Mouse (Mus musculus): Measurements from ENCODE around the gene Rasl10b. TPM values are rescaled to one million over a fixed set of nuclear protein-coding genes. Genes with fewer than 3 reads are reported as not detected.

The Rasl10b gene
- polyA plus RNA-seq, 1 experiment = 88.9 TPM

- TF ChIP-seq POLR2A (IDR thresholded peaks at IDR 0.05; ENCODE audit: borderline replicate concordance, extremely low read depth, insufficient read depth, insufficient read length, poor library complexity, severe bottlenecking) = no peak
- no peak for TF ChIP-seq CTCF (IDR thresholded peaks at IDR 0.05; ENCODE audit: borderline replicate concordance, extremely low read depth, insufficient read depth, insufficient read length)
- DNase-seq (ENCODE audit: low read depth) = no peak
Observed at GRCm38 (mm10) chr11:83432533-83432932, 23.6 kb downstream of the Rasl10b start.

GRCm38 (mm10) chr11:83437377-83437776 lies 28.4 kb downstream of the Rasl10b start, which contains the start of gene 1700020L24Rik:
TSS of gene 1700020L24Rik (plus strand) at chr11:83437677.
- no peak for DNase-seq (ENCODE audit: low read depth)
- TF ChIP-seq POLR2A (IDR thresholded peaks at IDR 0.05; ENCODE audit: borderline replicate concordance, extremely low read depth, insufficient read depth, insufficient read length, poor library complexity, severe bottlenecking) = no peak
- TF ChIP-seq CTCF (IDR thresholded peaks at IDR 0.05; ENCODE audit: borderline replicate concordance, extremely low read depth, insufficient read depth, insufficient read length) = no peak

GRCm38 (mm10) chr11:83439426-83440060 lies 30.6 kb downstream of the Rasl10b start:
- no peak for TF ChIP-seq POLR2A (IDR thresholded peaks at IDR 0.05; ENCODE audit: borderline replicate concordance, extremely low read depth, insufficient read depth, insufficient read length, poor library complexity, severe bottlenecking)
- TF ChIP-seq CTCF (IDR thresholded peaks at IDR 0.05; ENCODE audit: borderline replicate concordance, extremely low read depth, insufficient read depth, insufficient read length) = no peak
- DNase-seq (ENCODE audit: low read depth) = no peak

GRCm38 (mm10) chr11:83440081-83441064 lies 31.4 kb downstream of the Rasl10b start:
- peak; percentile 95 for DNase-seq (ENCODE audit: low read depth)
- TF ChIP-seq CTCF (IDR thresholded peaks at IDR 0.05; ENCODE audit: borderline replicate concordance, extremely low read depth, insufficient read depth, insufficient read length) = peak; percentile 98
- peak; percentile 33; the same call in 1 of the 2 replicates for TF ChIP-seq POLR2A (IDR thresholded peaks at IDR 0.05; ENCODE audit: borderline replicate concordance, extremely low read depth, insufficient read depth, insufficient read length, poor library complexity, severe bottlenecking)

- TF ChIP-seq POLR2A (IDR thresholded peaks at IDR 0.05; ENCODE audit: borderline replicate concordance, extremely low read depth, insufficient read depth, insufficient read length, poor library complexity, severe bottlenecking) (no peak), CTCF (IDR thresholded peaks at IDR 0.05; ENCODE audit: borderline replicate concordance, extremely low read depth, insufficient read depth, insufficient read length) (no peak)
- DNase-seq (ENCODE audit: low read depth) = no peak
Observed at GRCm38 (mm10) chr11:83441235-83441634, 32.3 kb downstream of the Rasl10b start.

GRCm38 (mm10) chr11:83442596-83443267 lies 33.8 kb downstream of the Rasl10b start:
- peak; percentile 73 for DNase-seq (ENCODE audit: low read depth)
- no peak for TF ChIP-seq POLR2A (IDR thresholded peaks at IDR 0.05; ENCODE audit: borderline replicate concordance, extremely low read depth, insufficient read depth, insufficient read length, poor library complexity, severe bottlenecking)
- TF ChIP-seq CTCF (IDR thresholded peaks at IDR 0.05; ENCODE audit: borderline replicate concordance, extremely low read depth, insufficient read depth, insufficient read length) = peak; percentile 76; the same call in 1 of the 2 replicates

GRCm38 (mm10) chr11:83443824-83444223 lies 34.9 kb downstream of the Rasl10b start:
- no peak for TF ChIP-seq CTCF (IDR thresholded peaks at IDR 0.05; ENCODE audit: borderline replicate concordance, extremely low read depth, insufficient read depth, insufficient read length)
- TF ChIP-seq POLR2A (IDR thresholded peaks at IDR 0.05; ENCODE audit: borderline replicate concordance, extremely low read depth, insufficient read depth, insufficient read length, poor library complexity, severe bottlenecking) = no peak
- DNase-seq (ENCODE audit: low read depth) = no peak

- DNase-seq (ENCODE audit: low read depth) = no peak
- TF ChIP-seq CTCF (IDR thresholded peaks at IDR 0.05; ENCODE audit: borderline replicate concordance, extremely low read depth, insufficient read depth, insufficient read length) (no peak), POLR2A (IDR thresholded peaks at IDR 0.05; ENCODE audit: borderline replicate concordance, extremely low read depth, insufficient read depth, insufficient read length, poor library complexity, severe bottlenecking) (no peak)
Observed at GRCm38 (mm10) chr11:83445001-83445400, 36.1 kb downstream of the Rasl10b start.

GRCm38 (mm10) chr11:83447612-83448011 lies 38.7 kb downstream of the Rasl10b start:
- TF ChIP-seq CTCF (IDR thresholded peaks at IDR 0.05; ENCODE audit: borderline replicate concordance, extremely low read depth, insufficient read depth, insufficient read length) = no peak
- no peak for TF ChIP-seq POLR2A (IDR thresholded peaks at IDR 0.05; ENCODE audit: borderline replicate concordance, extremely low read depth, insufficient read depth, insufficient read length, poor library complexity, severe bottlenecking)
- DNase-seq (ENCODE audit: low read depth) = no peak

GRCm38 (mm10) chr11:83448021-83448926 lies 39.3 kb downstream of the Rasl10b start:
- TF ChIP-seq POLR2A (IDR thresholded peaks at IDR 0.05; ENCODE audit: borderline replicate concordance, extremely low read depth, insufficient read depth, insufficient read length, poor library complexity, severe bottlenecking) (no peak), CTCF (IDR thresholded peaks at IDR 0.05; ENCODE audit: borderline replicate concordance, extremely low read depth, insufficient read depth, insufficient read length) (no peak)
- DNase-seq (ENCODE audit: low read depth) = peak; percentile 30

Measured in brain, embryonic 14.5 days (tissue).